Mouse (Mus musculus) forebrain, embryonic 16.5 days (tissue): ENCODE data around the gene Nr3c2. TPM values are rescaled to one million over a fixed set of nuclear protein-coding genes. Genes with fewer than 3 reads are reported as not detected.

Source experiments
- ATAC-seq: fragments of 200-750 bp; cut with Nextera tagmentation; 2 replicates; pipeline ENCODE4 v1.8.0; 2017; ENCODE audit warnings: mild to moderate bottlenecking, moderate library complexity
- H3K27ac ChIP-seq: fragments of 300-500 bp; sonication (generic); 2 replicates; pipeline ENCODE4 v1.5.1; 2014; ENCODE audit warnings: low read length, control low read depth
- H3K27me3 ChIP-seq: fragments of 300-500 bp; sonication (generic); replicated peaks from 2 replicates; pipeline ENCODE4 v1.6.1; 2014; ENCODE audit warnings: low read length; ENCODE audit not compliant: control insufficient read depth, insufficient read depth
- H3K36me3 ChIP-seq: fragments of 300-500 bp; sonication (generic); 2 replicates; pipeline ENCODE4 v1.6.1; 2014; ENCODE audit not compliant: control insufficient read depth, insufficient read depth
- H3K4me1 ChIP-seq: fragments of 300-500 bp; sonication (generic); replicated peaks from 2 replicates; pipeline ENCODE4 v1.6.1; 2014; ENCODE audit warnings: low read length; ENCODE audit not compliant: control insufficient read depth, insufficient read depth
- H3K4me2 ChIP-seq: fragments of 300-500 bp; sonication (generic); 2 replicates; pipeline ENCODE4 v1.6.1; 2014; ENCODE audit warnings: mild to moderate bottlenecking, low read length, control low read depth
- H3K4me3 ChIP-seq: fragments of 300-500 bp; sonication (generic); replicated peaks from 2 replicates; pipeline ENCODE4 v1.5.1; 2014; ENCODE audit warnings: mild to moderate bottlenecking, low read length, control low read depth
- H3K9ac ChIP-seq: fragments of 300-500 bp; sonication (generic); replicated peaks from 2 replicates; pipeline ENCODE4 v1.6.1; 2014; ENCODE audit warnings: low read depth, low read length, control low read depth
- H3K9me3 ChIP-seq: fragments of 300-500 bp; sonication (generic); 2 replicates; pipeline ENCODE4 v1.6.1; 2016; ENCODE audit warnings: low read length; ENCODE audit not compliant: control insufficient read depth
- WGBS: fragments of 180-500 bp; shearing (Covaris S2); extraction: QIAGEN DNeasy Blood & Tissue Kit; methylation state at CpG from one replicate; pipeline ENCODE4 v1.1.7; 2014; 5-methylcytosine and 5-hydroxymethylcytosine counted together
- polyA plus RNA-seq: library from polyadenylated mRNA; unstranded; fragments of >200 nt; fragmentation: Nextera tagmentation; extraction: Ambion mirVana; gene quantifications from 2 replicates; pipeline ENCODE4 v1.2.1, GENCODE M21; 2015

Nr3c2 gene
- polyA plus RNA-seq, 1 experiment from 2014 or later, result 5.3 TPM

GRCm38 (mm10) chr8:77086036-77086435 is 186.8 kb downstream of the Nr3c2 start:
- Histone ChIP-seq H3K9ac (no peak overlapping the region), H3K4me3 (no peak overlapping the region), H3K36me3 (no peaks in the 10 kb centered on the region), H3K27ac (no peak overlapping the region), H3K4me2 (no peak overlapping the region), H3K27me3 (no peaks in the 10 kb centered on the region), H3K9me3 (no peaks in the 10 kb centered on the region), H3K4me1 (peaks cover 5% of the 10 kb centered on the region; the same call in 1 of the 2 replicates)
- ATAC-seq, result no peak
- 46% methylated on average over 8 of the region's 8 CpGs for WGBS

GRCm38 (mm10) chr8:77096721-77097120 is 197.5 kb downstream of the Nr3c2 start:
- H3K4me3 ChIP-seq, result no peak overlapping the region
- no peak overlapping the region for H3K9ac ChIP-seq
- ATAC-seq, result no peak
- no peaks in the 10 kb centered on the region for H3K4me1 ChIP-seq
- H3K27ac ChIP-seq, result no peak overlapping the region
- no peaks in the 10 kb centered on the region for H3K9me3 ChIP-seq
- 64% methylated on average over 4 of the region's 4 CpGs for WGBS
- H3K36me3 ChIP-seq, result no peaks in the 10 kb centered on the region
- no peaks in the 10 kb centered on the region for H3K27me3 ChIP-seq
- no peak overlapping the region for H3K4me2 ChIP-seq

- no peak overlapping the region for H3K4me2 ChIP-seq
- H3K27ac ChIP-seq, result no peak overlapping the region
- 82% methylated on average over 10 of the region's 10 CpGs for WGBS
- H3K4me3 ChIP-seq, result no peak overlapping the region
- ATAC-seq, result no peak
- no peaks in the 10 kb centered on the region for H3K36me3 ChIP-seq
- H3K27me3 ChIP-seq, result no peaks in the 10 kb centered on the region
- no peaks in the 10 kb centered on the region for H3K9me3 ChIP-seq
- H3K9ac ChIP-seq, result no peak overlapping the region
- H3K4me1 ChIP-seq, result no peaks in the 10 kb centered on the region
Observed at GRCm38 (mm10) chr8:77098101-77098500, 198.9 kb downstream of the Nr3c2 start.

- no peak for ATAC-seq
- Histone ChIP-seq H3K4me2 (no peak overlapping the region), H3K9me3 (no peaks in the 10 kb centered on the region), H3K36me3 (no peaks in the 10 kb centered on the region), H3K4me3 (no peak overlapping the region), H3K9ac (no peak overlapping the region), H3K4me1 (no peaks in the 10 kb centered on the region), H3K27me3 (no peaks in the 10 kb centered on the region), H3K27ac (no peak overlapping the region)
- WGBS, result 89% methylated on average over 2 of the region's 2 CpGs
Observed at GRCm38 (mm10) chr8:77100370-77100769, 201.1 kb downstream of the Nr3c2 start.

- WGBS, result 95% methylated on average over 7 of the region's 7 CpGs
- Histone ChIP-seq H3K9ac (no peak overlapping the region), H3K36me3 (no peaks in the 10 kb centered on the region), H3K27ac (no peak overlapping the region), H3K4me2 (no peak overlapping the region), H3K4me3 (no peak overlapping the region), H3K27me3 (no peaks in the 10 kb centered on the region), H3K4me1 (no peaks in the 10 kb centered on the region), H3K9me3 (no peaks in the 10 kb centered on the region)
- ATAC-seq, result no peak
Observed at GRCm38 (mm10) chr8:77102879-77103278, 203.6 kb downstream of the Nr3c2 start.

- no peak overlapping the region for H3K27ac ChIP-seq
- 86% methylated on average over 2 of the region's 2 CpGs for WGBS
- H3K4me3 ChIP-seq, result no peak overlapping the region
- no peak overlapping the region for H3K9ac ChIP-seq
- H3K4me2 ChIP-seq, result no peak overlapping the region
- no peaks in the 10 kb centered on the region for H3K36me3 ChIP-seq
- no peak for ATAC-seq
- no peaks in the 10 kb centered on the region for H3K9me3 ChIP-seq
- no peaks in the 10 kb centered on the region for H3K27me3 ChIP-seq
- H3K4me1 ChIP-seq, result no peaks in the 10 kb centered on the region
Observed at GRCm38 (mm10) chr8:77112719-77113118, 213.5 kb downstream of the Nr3c2 start.

- Histone ChIP-seq H3K4me2 (no peak overlapping the region), H3K9me3 (no peaks in the 10 kb centered on the region), H3K4me3 (no peak overlapping the region), H3K36me3 (no peaks in the 10 kb centered on the region), H3K27me3 (no peaks in the 10 kb centered on the region), H3K4me1 (no peaks in the 10 kb centered on the region), H3K9ac (no peak overlapping the region), H3K27ac (no peak overlapping the region)
- WGBS, result 89% methylated on average over 10 of the region's 10 CpGs
- no peak for ATAC-seq
Observed at GRCm38 (mm10) chr8:77114769-77115168, 215.5 kb downstream of the Nr3c2 start.

GRCm38 (mm10) chr8:77116419-77117079 is 217.3 kb downstream of the Nr3c2 start:
- 80% methylated on average over 7 of the region's 7 CpGs for WGBS
- Histone ChIP-seq H3K27me3 (no peaks in the 10 kb centered on the region), H3K4me3 (no peak overlapping the region), H3K9ac (no peak overlapping the region), H3K36me3 (no peaks in the 10 kb centered on the region), H3K27ac (no peak overlapping the region), H3K4me1 (no peaks in the 10 kb centered on the region), H3K9me3 (no peaks in the 10 kb centered on the region), H3K4me2 (no peak overlapping the region)
- ATAC-seq, result no peak

- H3K4me2 ChIP-seq, result no peak overlapping the region
- H3K27ac ChIP-seq, result no peak overlapping the region
- H3K9ac ChIP-seq, result no peak overlapping the region
- WGBS, result 63% methylated on average over 10 of the region's 10 CpGs
- H3K4me1 ChIP-seq, result no peaks in the 10 kb centered on the region
- no peaks in the 10 kb centered on the region for H3K9me3 ChIP-seq
- H3K4me3 ChIP-seq, result no peak overlapping the region
- no peaks in the 10 kb centered on the region for H3K36me3 ChIP-seq
- H3K27me3 ChIP-seq, result no peaks in the 10 kb centered on the region
- ATAC-seq, result no peak
Observed at GRCm38 (mm10) chr8:77120810-77121570, 221.7 kb downstream of the Nr3c2 start.
